Mouse (Mus musculus): ENCODE data around the gene Col4a1. TPM values are rescaled to one million over a fixed set of nuclear protein-coding genes. Genes with fewer than 3 reads are reported as not detected.

The Col4a1 gene
- polyA plus RNA-seq, 1 experiment from 2014 or later = 68.6 TPM

DNA sequence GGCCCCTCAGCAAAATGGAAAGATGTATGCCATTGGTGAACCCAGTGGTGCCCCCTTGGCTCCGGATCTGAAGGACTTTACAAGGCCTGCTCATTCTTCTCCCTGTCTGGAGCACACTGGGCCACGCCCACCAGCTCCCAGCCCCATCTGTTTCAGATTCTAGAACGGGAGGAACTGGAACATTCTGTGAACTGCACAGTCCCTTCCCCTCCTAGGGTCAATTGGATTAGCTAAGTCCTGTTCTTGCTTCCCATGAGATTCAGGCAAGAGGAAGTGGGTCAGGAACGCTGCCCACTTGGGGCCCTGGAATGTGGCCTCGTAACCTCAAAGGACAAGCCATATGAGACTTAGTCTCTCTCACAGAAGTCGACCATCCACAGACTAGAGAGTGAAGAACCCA, 41.8 kb downstream of the Col4a1 start:
- Histone ChIP-seq H3K27ac (ENCODE audit: low read depth, low read length) (no peak overlapping the region), H3K4me2 (ENCODE audit: low read length) (no peak overlapping the region), H3K27me3 (replicated peaks; ENCODE audit: control insufficient read depth, insufficient read depth, low read length) (no peaks in the 10 kb centered on the region), H3K9me3 (ENCODE audit: control insufficient read depth, low read length) (no peaks in the 10 kb centered on the region), H3K4me3 (ENCODE audit: low read length) (no peak overlapping the region), H3K9ac (ENCODE audit: low read depth, low read length) (no peak overlapping the region), H3K36me3 (ENCODE audit: control insufficient read depth, insufficient read depth, low read length) (no peaks in the 10 kb centered on the region), H3K4me1 (ENCODE audit: control insufficient read depth, insufficient read depth, low read depth, low read length) (no peaks in the 10 kb centered on the region)
- WGBS = 78% methylated on average over 6 of the region's 6 CpGs
- no peak for ATAC-seq

DNA sequence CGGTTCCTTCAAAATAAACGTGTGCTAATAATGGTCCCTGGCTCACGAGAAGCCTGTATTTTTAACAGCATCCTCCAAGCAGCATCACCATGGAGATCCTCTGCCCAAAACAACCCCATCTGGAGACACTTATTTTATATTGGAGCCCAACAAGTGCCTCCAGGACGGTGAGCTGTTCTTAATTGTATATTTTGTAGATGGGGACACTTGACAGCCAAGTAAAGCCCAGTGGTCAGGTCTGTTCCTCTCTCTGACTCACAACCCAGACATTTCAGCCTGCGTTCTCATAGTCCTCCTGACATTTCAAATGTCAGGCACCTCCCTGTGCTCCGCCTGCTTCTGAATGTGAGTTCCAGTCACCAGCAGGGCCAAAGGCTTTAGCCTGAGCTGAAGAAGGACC, 43.9 kb downstream of the Col4a1 start:
- H3K27me3 ChIP-seq (replicated peaks; ENCODE audit: control insufficient read depth, insufficient read depth, low read length) = no peaks in the 10 kb centered on the region
- no peak for ATAC-seq
- no peak overlapping the region for H3K9ac ChIP-seq (ENCODE audit: low read depth, low read length)
- no peak overlapping the region for H3K4me3 ChIP-seq (ENCODE audit: low read length)
- 73% methylated on average over 6 of the region's 6 CpGs for WGBS
- H3K4me1 ChIP-seq (ENCODE audit: control insufficient read depth, insufficient read depth, low read depth, low read length) = no peaks in the 10 kb centered on the region
- no peak overlapping the region for H3K27ac ChIP-seq (ENCODE audit: low read depth, low read length)
- no peak overlapping the region for H3K4me2 ChIP-seq (ENCODE audit: low read length)
- H3K36me3 ChIP-seq (ENCODE audit: control insufficient read depth, insufficient read depth, low read length) = no peaks in the 10 kb centered on the region
- H3K9me3 ChIP-seq (ENCODE audit: control insufficient read depth, low read length) = no peaks in the 10 kb centered on the region

DNA sequence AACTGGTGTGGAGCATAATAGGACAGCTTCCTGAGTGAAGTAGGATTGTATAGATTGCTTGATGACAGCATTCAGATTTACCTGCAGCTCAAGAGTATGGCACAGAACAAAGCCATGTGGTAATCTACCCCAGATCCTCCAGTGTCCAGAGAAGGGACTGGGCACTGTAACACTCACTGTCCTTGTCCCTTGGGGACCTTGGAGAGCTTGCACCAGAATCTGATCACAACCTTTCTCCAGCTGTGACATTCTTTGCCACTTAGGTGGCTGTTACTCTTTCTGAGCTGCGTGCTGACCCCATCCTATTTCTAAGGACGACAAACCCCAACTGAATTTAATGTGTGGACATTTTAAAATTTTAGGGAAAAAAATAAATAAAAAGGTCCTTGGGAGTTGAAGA, 46.2 kb downstream of the Col4a1 start:
- H3K9me3 ChIP-seq (ENCODE audit: control insufficient read depth, low read length) = no peaks in the 10 kb centered on the region
- no peak overlapping the region for H3K27ac ChIP-seq (ENCODE audit: low read depth, low read length)

DNA sequence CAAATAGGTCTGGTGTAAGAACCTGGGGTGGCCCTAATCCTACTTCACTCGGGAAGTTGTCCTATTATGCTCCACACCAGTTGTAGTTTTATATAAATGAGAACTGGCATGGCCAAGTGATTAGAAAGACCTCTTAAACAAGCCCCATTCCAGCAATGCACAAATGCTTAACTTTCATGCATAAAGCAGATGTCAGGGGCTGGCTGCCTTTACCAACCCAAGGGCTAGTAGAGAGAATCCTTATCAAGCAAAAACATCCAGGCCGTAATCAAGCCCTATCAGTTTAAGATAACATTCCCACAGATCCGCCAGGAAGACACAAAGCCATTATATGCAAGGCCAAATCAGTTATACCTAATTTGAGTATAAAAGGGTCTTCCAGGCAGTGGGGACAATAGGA, 46.7 kb downstream of the Col4a1 start:
- H3K27me3 ChIP-seq (replicated peaks; ENCODE audit: control insufficient read depth, insufficient read depth, low read length) = no peaks in the 10 kb centered on the region
- 82% methylated on average over 3 of the region's 3 CpGs for WGBS
- ATAC-seq = no peak
- no peak overlapping the region for H3K4me2 ChIP-seq (ENCODE audit: low read length)
- H3K27ac ChIP-seq (ENCODE audit: low read depth, low read length) = no peak overlapping the region
- no peaks in the 10 kb centered on the region for H3K4me1 ChIP-seq (ENCODE audit: control insufficient read depth, insufficient read depth, low read depth, low read length)
- H3K9ac ChIP-seq (ENCODE audit: low read depth, low read length) = no peak overlapping the region
- no peaks in the 10 kb centered on the region for H3K9me3 ChIP-seq (ENCODE audit: control insufficient read depth, low read length)
- no peaks in the 10 kb centered on the region for H3K36me3 ChIP-seq (ENCODE audit: control insufficient read depth, insufficient read depth, low read length)
- no peak overlapping the region for H3K4me3 ChIP-seq (ENCODE audit: low read length)

More for the DNA sequence above, 46.2 kb downstream of the Col4a1 start:
- H3K4me3 ChIP-seq (ENCODE audit: low read length) = no peak overlapping the region
- 92% methylated on average over 2 of the region's 2 CpGs for WGBS
- H3K36me3 ChIP-seq (ENCODE audit: control insufficient read depth, insufficient read depth, low read length) = no peaks in the 10 kb centered on the region
- no peaks in the 10 kb centered on the region for H3K4me1 ChIP-seq (ENCODE audit: control insufficient read depth, insufficient read depth, low read depth, low read length)
- H3K9ac ChIP-seq (ENCODE audit: low read depth, low read length) = no peak overlapping the region
- no peak overlapping the region for H3K4me2 ChIP-seq (ENCODE audit: low read length)
- no peak for ATAC-seq
- no peaks in the 10 kb centered on the region for H3K27me3 ChIP-seq (replicated peaks; ENCODE audit: control insufficient read depth, insufficient read depth, low read length)

DNA sequence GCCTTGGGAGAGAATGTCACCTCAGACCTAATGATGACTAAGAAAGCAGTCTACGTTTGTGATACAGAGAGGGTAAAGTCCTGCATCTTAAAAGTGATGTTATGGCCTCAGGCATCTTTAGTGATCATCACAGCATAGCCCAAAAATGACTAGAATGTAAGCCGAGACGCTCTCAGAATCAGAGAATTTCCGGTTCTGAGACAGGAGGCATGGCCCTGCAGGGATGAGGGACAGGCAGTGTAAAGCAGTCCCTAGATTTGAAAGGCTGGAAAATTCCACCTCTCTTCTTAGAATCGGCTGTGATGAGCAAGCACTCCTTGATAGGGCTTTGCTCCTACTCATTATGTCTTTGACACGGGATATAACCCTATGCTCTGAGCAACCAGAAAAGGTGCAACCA, 48.8 kb downstream of the Col4a1 start:
- Histone ChIP-seq H3K9me3 (ENCODE audit: control insufficient read depth, low read length) (no peaks in the 10 kb centered on the region), H3K4me1 (ENCODE audit: control insufficient read depth, insufficient read depth, low read depth, low read length) (no peaks in the 10 kb centered on the region), H3K4me3 (ENCODE audit: low read length) (no peak overlapping the region), H3K36me3 (ENCODE audit: control insufficient read depth, insufficient read depth, low read length) (no peaks in the 10 kb centered on the region), H3K4me2 (ENCODE audit: low read length) (no peak overlapping the region), H3K27ac (ENCODE audit: low read depth, low read length) (no peak overlapping the region), H3K9ac (ENCODE audit: low read depth, low read length) (no peak overlapping the region), H3K27me3 (replicated peaks; ENCODE audit: control insufficient read depth, insufficient read depth, low read length) (no peaks in the 10 kb centered on the region)
- no peak for ATAC-seq
- WGBS = 83% methylated on average over 6 of the region's 6 CpGs

DNA sequence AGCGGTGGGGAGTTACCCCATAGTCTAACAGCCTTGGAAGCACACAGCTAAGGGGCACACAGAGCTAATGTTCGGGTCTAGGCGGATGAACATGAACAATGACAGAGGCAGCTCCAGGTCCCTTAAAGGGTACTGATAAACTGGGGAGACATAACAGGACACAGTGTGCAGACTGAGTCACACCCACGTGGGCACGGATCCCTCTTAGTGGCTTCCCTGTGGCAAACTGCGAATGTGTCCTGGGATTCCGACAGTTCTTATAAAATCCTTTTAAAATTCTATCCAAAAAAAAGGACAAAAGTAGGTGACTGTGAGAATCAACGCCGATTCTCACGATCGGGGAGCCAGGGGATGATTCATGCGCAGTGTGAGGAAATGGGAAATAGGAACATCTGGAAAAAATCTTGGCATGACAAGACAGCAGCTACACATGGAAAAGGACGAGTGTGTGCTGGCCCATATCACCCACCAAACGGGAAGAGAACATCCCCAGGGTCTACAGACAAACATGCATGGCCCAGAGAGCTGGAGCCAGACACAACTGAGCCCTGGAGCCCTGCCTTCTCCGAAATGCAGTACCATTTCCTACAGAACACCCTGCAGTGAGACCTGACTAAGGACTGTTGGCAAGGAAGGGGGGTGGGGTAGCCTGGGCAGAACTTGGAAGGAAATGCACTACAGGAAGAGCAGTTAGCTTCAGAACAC, 50.4 kb downstream of the Col4a1 start:
- Histone ChIP-seq H3K9me3 (ENCODE audit: control insufficient read depth, low read length) (no peaks in the 10 kb centered on the region), H3K9ac (ENCODE audit: low read depth, low read length) (no peak overlapping the region), H3K27ac (ENCODE audit: low read depth, low read length) (no peak overlapping the region), H3K4me2 (ENCODE audit: low read length) (no peak overlapping the region), H3K27me3 (replicated peaks; ENCODE audit: control insufficient read depth, insufficient read depth, low read length) (no peaks in the 10 kb centered on the region), H3K4me1 (ENCODE audit: control insufficient read depth, insufficient read depth, low read depth, low read length) (no peaks in the 10 kb centered on the region; the same call in 1 of the 2 replicates), H3K36me3 (ENCODE audit: control insufficient read depth, insufficient read depth, low read length) (no peaks in the 10 kb centered on the region), H3K4me3 (ENCODE audit: low read length) (no peak overlapping the region)
- 81% methylated on average over 15 of the region's 15 CpGs for WGBS
- no peak for ATAC-seq

DNA sequence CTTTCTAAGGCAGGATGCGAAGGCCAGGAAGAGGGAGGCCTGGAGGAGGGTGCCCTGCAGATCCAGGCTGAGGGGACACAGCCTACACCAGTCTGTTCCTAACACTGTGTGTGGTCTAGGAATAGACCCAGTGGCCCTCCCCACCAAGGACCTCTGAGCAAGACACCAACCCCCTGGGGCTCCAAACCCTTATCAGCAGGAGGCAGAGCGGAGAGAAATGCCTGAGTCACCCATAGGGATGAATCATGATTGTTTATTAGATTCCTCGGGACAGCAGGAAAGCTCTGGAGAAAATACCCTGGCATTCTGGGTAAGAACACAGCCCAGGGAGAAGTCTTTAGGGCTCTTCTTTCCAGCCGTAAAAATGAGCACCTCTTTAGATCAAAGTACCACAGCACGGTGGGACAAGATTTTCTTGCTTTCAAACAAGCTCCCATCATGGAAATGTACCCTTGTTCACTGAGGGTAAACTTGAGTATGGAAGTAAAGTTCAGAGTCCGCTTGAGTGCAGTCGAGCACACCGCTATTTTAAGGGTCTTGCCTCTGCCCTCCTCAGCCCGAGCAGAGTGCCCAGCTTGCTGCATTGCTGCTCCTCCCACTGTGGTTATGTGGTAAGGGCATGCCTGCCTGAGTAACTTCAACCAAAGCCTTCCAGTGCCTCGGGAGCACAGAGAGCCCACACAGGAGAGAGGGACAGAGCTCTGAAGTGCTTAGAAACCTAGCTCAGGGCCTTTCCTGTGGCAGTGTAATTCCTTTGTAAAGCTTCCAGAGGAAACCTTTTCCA, 52.6 kb downstream of the Col4a1 start:
- Histone ChIP-seq H3K9me3 (ENCODE audit: control insufficient read depth, low read length) (no peaks in the 10 kb centered on the region), H3K4me2 (ENCODE audit: low read length) (no peak overlapping the region), H3K4me1 (ENCODE audit: control insufficient read depth, insufficient read depth, low read depth, low read length) (no peaks in the 10 kb centered on the region; the same call in 1 of the 2 replicates), H3K9ac (ENCODE audit: low read depth, low read length) (no peak overlapping the region), H3K27me3 (replicated peaks; ENCODE audit: control insufficient read depth, insufficient read depth, low read length) (no peaks in the 10 kb centered on the region), H3K4me3 (ENCODE audit: low read length) (no peak overlapping the region), H3K27ac (ENCODE audit: low read depth, low read length) (no peak overlapping the region), H3K36me3 (ENCODE audit: control insufficient read depth, insufficient read depth, low read length) (no peaks in the 10 kb centered on the region)
- no peak for ATAC-seq
- 46% methylated on average over 10 of the region's 10 CpGs for WGBS

DNA sequence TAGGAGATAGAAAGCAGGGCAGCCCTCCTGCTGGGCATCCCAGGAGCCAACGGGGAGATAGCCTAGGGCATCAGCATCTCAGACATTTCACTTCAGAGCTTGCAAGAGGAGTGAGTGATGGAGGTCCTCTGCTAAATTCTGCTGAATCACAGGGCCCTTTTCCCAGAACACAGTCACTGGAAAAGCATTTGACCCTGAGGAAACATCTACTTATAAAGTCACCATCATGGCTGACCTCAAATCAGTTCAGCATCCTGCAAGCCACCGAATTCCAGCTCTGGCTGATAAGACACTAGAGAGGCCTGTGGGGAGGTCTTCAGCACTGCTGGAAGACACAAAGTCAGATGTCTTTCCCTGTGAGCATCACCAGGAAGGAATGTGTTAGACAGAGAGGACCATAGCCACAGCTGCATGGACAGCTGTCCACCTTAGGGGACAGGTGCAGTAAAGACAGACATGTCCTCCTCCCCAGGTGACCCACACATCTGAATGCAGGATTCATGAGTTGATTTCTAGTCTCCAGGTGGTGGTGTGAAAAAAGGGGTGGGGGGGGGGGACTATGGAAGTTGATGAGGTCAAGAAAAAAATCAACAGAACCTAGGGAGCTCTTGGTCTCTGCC, 54.0 kb downstream of the Col4a1 start:
- Histone ChIP-seq H3K9me3 (ENCODE audit: control insufficient read depth, low read length) (no peaks in the 10 kb centered on the region), H3K27ac (ENCODE audit: low read depth, low read length) (no peak overlapping the region), H3K9ac (ENCODE audit: low read depth, low read length) (no peak overlapping the region), H3K27me3 (replicated peaks; ENCODE audit: control insufficient read depth, insufficient read depth, low read length) (no peaks in the 10 kb centered on the region), H3K36me3 (ENCODE audit: control insufficient read depth, insufficient read depth, low read length) (no peaks in the 10 kb centered on the region), H3K4me2 (ENCODE audit: low read length) (no peak overlapping the region), H3K4me3 (ENCODE audit: low read length) (no peak overlapping the region), H3K4me1 (ENCODE audit: control insufficient read depth, insufficient read depth, low read depth, low read length) (no peaks in the 10 kb centered on the region; the same call in 1 of the 2 replicates)
- ATAC-seq = no peak
- 78% methylated on average over 2 of the region's 2 CpGs for WGBS

Data from hindbrain, embryonic 16.5 days (tissue).